Mouse (Mus musculus): ENCODE measurements at regions not wholly inside any gene's neighbourhood (a gene's known extent, or its start where the extent isn't known, plus 50 kb on each side); places are given as distances from the start of the nearest gene placed in this dataset.

- no peak overlapping the region for H3K4me3 ChIP-seq (ENCODE audit: low read depth, low read length)
- no peak for ATAC-seq (replicated peaks; ENCODE audit: insufficient number of reproducible peaks, low FRiP score, low TSS enrichment)
- no peaks in the 10 kb centered on the region for H3K27me3 ChIP-seq (ENCODE audit: control insufficient read depth, insufficient read depth, low read length)
- no peaks in the 10 kb centered on the region for H3K36me3 ChIP-seq (ENCODE audit: control insufficient read depth, insufficient read depth, low read length)
- H3K4me1 ChIP-seq (ENCODE audit: control insufficient read depth, insufficient read depth, low read length) = no peaks in the 10 kb centered on the region
- no peak overlapping the region for H3K27ac ChIP-seq (ENCODE audit: low read depth, low read length)
- H3K9me3 ChIP-seq (replicated peaks; ENCODE audit: control insufficient read depth, low read length) = no peaks in the 10 kb centered on the region
- WGBS (ENCODE audit: insufficient replicate concordance) = 84% methylated on average over 8 of the region's 8 CpGs
- no peak overlapping the region for H3K4me2 ChIP-seq
- no peak overlapping the region for H3K9ac ChIP-seq (ENCODE audit: low read depth, low read length)
Observed at GRCm38 (mm10) chr10:67417529-67417928, 117.7 kb upstream of the Egr2 start.

GRCm38 (mm10) chr10:67420761-67421160 is 114.5 kb upstream of the Egr2 start:
- Histone ChIP-seq H3K36me3 (ENCODE audit: control insufficient read depth, insufficient read depth, low read length) (no peaks in the 10 kb centered on the region), H3K9ac (ENCODE audit: low read depth, low read length) (no peak overlapping the region), H3K9me3 (replicated peaks; ENCODE audit: control insufficient read depth, low read length) (no peaks in the 10 kb centered on the region), H3K4me3 (ENCODE audit: low read depth, low read length) (no peak overlapping the region), H3K27ac (ENCODE audit: low read depth, low read length) (no peak overlapping the region), H3K4me1 (ENCODE audit: control insufficient read depth, insufficient read depth, low read length) (no peaks in the 10 kb centered on the region), H3K27me3 (ENCODE audit: control insufficient read depth, insufficient read depth, low read length) (no peaks in the 10 kb centered on the region), H3K4me2 (no peak overlapping the region)
- 77% methylated on average over 5 of the region's 5 CpGs for WGBS (ENCODE audit: insufficient replicate concordance)
- no peak for ATAC-seq (replicated peaks; ENCODE audit: insufficient number of reproducible peaks, low FRiP score, low TSS enrichment)

GRCm38 (mm10) chr10:67425407-67425806 is 109.9 kb upstream of the Egr2 start:
- H3K27ac ChIP-seq (ENCODE audit: low read depth, low read length) = no peak overlapping the region
- H3K9me3 ChIP-seq (replicated peaks; ENCODE audit: control insufficient read depth, low read length) = no peaks in the 10 kb centered on the region
- no peaks in the 10 kb centered on the region for H3K27me3 ChIP-seq (ENCODE audit: control insufficient read depth, insufficient read depth, low read length)
- no peak overlapping the region for H3K4me2 ChIP-seq
- no peaks in the 10 kb centered on the region for H3K4me1 ChIP-seq (ENCODE audit: control insufficient read depth, insufficient read depth, low read length)
- WGBS (ENCODE audit: insufficient replicate concordance) = 91% methylated on average over 6 of the region's 6 CpGs
- no peak overlapping the region for H3K9ac ChIP-seq (ENCODE audit: low read depth, low read length)
- H3K36me3 ChIP-seq (ENCODE audit: control insufficient read depth, insufficient read depth, low read length) = no peaks in the 10 kb centered on the region
- no peak for ATAC-seq (replicated peaks; ENCODE audit: insufficient number of reproducible peaks, low FRiP score, low TSS enrichment)
- H3K4me3 ChIP-seq (ENCODE audit: low read depth, low read length) = no peak overlapping the region

- Histone ChIP-seq H3K4me3 (ENCODE audit: low read depth, low read length) (no peak overlapping the region), H3K9ac (ENCODE audit: low read depth, low read length) (no peak overlapping the region), H3K9me3 (replicated peaks; ENCODE audit: control insufficient read depth, low read length) (no peaks in the 10 kb centered on the region), H3K36me3 (ENCODE audit: control insufficient read depth, insufficient read depth, low read length) (no peaks in the 10 kb centered on the region), H3K4me2 (no peak overlapping the region), H3K27ac (ENCODE audit: low read depth, low read length) (no peak overlapping the region), H3K27me3 (ENCODE audit: control insufficient read depth, insufficient read depth, low read length) (no peaks in the 10 kb centered on the region), H3K4me1 (ENCODE audit: control insufficient read depth, insufficient read depth, low read length) (no peaks in the 10 kb centered on the region)
- ATAC-seq (replicated peaks; ENCODE audit: insufficient number of reproducible peaks, low FRiP score, low TSS enrichment) = no peak
- 55% methylated on average over 10 of the region's 10 CpGs for WGBS (ENCODE audit: insufficient replicate concordance)
Observed at GRCm38 (mm10) chr10:67427220-67427619, 108.1 kb upstream of the Egr2 start.

GRCm38 (mm10) chr10:67430805-67431204 is 104.5 kb upstream of the Egr2 start:
- Histone ChIP-seq H3K9ac (ENCODE audit: low read depth, low read length) (no peak overlapping the region), H3K4me2 (no peak overlapping the region), H3K9me3 (replicated peaks; ENCODE audit: control insufficient read depth, low read length) (no peaks in the 10 kb centered on the region), H3K36me3 (ENCODE audit: control insufficient read depth, insufficient read depth, low read length) (no peaks in the 10 kb centered on the region), H3K27ac (ENCODE audit: low read depth, low read length) (no peak overlapping the region), H3K4me3 (ENCODE audit: low read depth, low read length) (no peak overlapping the region), H3K4me1 (ENCODE audit: control insufficient read depth, insufficient read depth, low read length) (no peaks in the 10 kb centered on the region), H3K27me3 (ENCODE audit: control insufficient read depth, insufficient read depth, low read length) (no peaks in the 10 kb centered on the region)
- ATAC-seq (replicated peaks; ENCODE audit: insufficient number of reproducible peaks, low FRiP score, low TSS enrichment) = no peak
- WGBS (ENCODE audit: insufficient replicate concordance) = 79% methylated on average over 2 of the region's 2 CpGs

- 83% methylated on average over 15 of the region's 15 CpGs for WGBS (ENCODE audit: insufficient replicate concordance)
Observed at GRCm38 (mm10) chr10:67439042-67439635, 96.1 kb upstream of the Egr2 start.

GRCm38 (mm10) chr10:67439844-67440243 is 95.4 kb upstream of the Egr2 start:
- no peaks in the 10 kb centered on the region for H3K36me3 ChIP-seq (ENCODE audit: control insufficient read depth, insufficient read depth, low read length)
- no peaks in the 10 kb centered on the region for H3K4me1 ChIP-seq (ENCODE audit: control insufficient read depth, insufficient read depth, low read length)
- H3K9me3 ChIP-seq (replicated peaks; ENCODE audit: control insufficient read depth, low read length) = no peaks in the 10 kb centered on the region
- no peak for ATAC-seq (replicated peaks; ENCODE audit: insufficient number of reproducible peaks, low FRiP score, low TSS enrichment)
- H3K27me3 ChIP-seq (ENCODE audit: control insufficient read depth, insufficient read depth, low read length) = no peaks in the 10 kb centered on the region
- 81% methylated on average over 5 of the region's 5 CpGs for WGBS (ENCODE audit: insufficient replicate concordance)
- H3K4me2 ChIP-seq = no peak overlapping the region
- no peak overlapping the region for H3K27ac ChIP-seq (ENCODE audit: low read depth, low read length)
- no peak overlapping the region for H3K4me3 ChIP-seq (ENCODE audit: low read depth, low read length)
- H3K9ac ChIP-seq (ENCODE audit: low read depth, low read length) = no peak overlapping the region

More at GRCm38 (mm10) chr10:67439042-67439635, 96.1 kb upstream of the Egr2 start:
- H3K4me3 ChIP-seq (ENCODE audit: low read depth, low read length) = no peak overlapping the region
- H3K36me3 ChIP-seq (ENCODE audit: control insufficient read depth, insufficient read depth, low read length) = no peaks in the 10 kb centered on the region
- no peak overlapping the region for H3K9ac ChIP-seq (ENCODE audit: low read depth, low read length)
- H3K9me3 ChIP-seq (replicated peaks; ENCODE audit: control insufficient read depth, low read length) = no peaks in the 10 kb centered on the region
- H3K27ac ChIP-seq (ENCODE audit: low read depth, low read length) = no peak overlapping the region
- H3K4me2 ChIP-seq = no peak overlapping the region
- no peaks in the 10 kb centered on the region for H3K27me3 ChIP-seq (ENCODE audit: control insufficient read depth, insufficient read depth, low read length)
- H3K4me1 ChIP-seq (ENCODE audit: control insufficient read depth, insufficient read depth, low read length) = no peaks in the 10 kb centered on the region
- ATAC-seq (replicated peaks; ENCODE audit: insufficient number of reproducible peaks, low FRiP score, low TSS enrichment) = no peak

GRCm38 (mm10) chr10:67441243-67441642 is 94.0 kb upstream of the Egr2 start:
- Histone ChIP-seq H3K36me3 (ENCODE audit: control insufficient read depth, insufficient read depth, low read length) (no peaks in the 10 kb centered on the region), H3K27me3 (ENCODE audit: control insufficient read depth, insufficient read depth, low read length) (no peaks in the 10 kb centered on the region), H3K9ac (ENCODE audit: low read depth, low read length) (no peak overlapping the region), H3K4me1 (ENCODE audit: control insufficient read depth, insufficient read depth, low read length) (no peaks in the 10 kb centered on the region), H3K4me3 (ENCODE audit: low read depth, low read length) (no peak overlapping the region), H3K4me2 (no peak overlapping the region), H3K9me3 (replicated peaks; ENCODE audit: control insufficient read depth, low read length) (no peaks in the 10 kb centered on the region), H3K27ac (ENCODE audit: low read depth, low read length) (no peak overlapping the region)
- ATAC-seq (replicated peaks; ENCODE audit: insufficient number of reproducible peaks, low FRiP score, low TSS enrichment) = no peak
- 53% methylated on average over 7 of the region's 7 CpGs for WGBS (ENCODE audit: insufficient replicate concordance)

GRCm38 (mm10) chr10:67448875-67449274 is 86.4 kb upstream of the Egr2 start:
- no peak for ATAC-seq (replicated peaks; ENCODE audit: insufficient number of reproducible peaks, low FRiP score, low TSS enrichment)
- Histone ChIP-seq H3K9ac (ENCODE audit: low read depth, low read length) (no peak overlapping the region), H3K9me3 (replicated peaks; ENCODE audit: control insufficient read depth, low read length) (no peaks in the 10 kb centered on the region), H3K36me3 (ENCODE audit: control insufficient read depth, insufficient read depth, low read length) (no peaks in the 10 kb centered on the region), H3K4me2 (no peak overlapping the region), H3K27ac (ENCODE audit: low read depth, low read length) (no peak overlapping the region), H3K4me3 (ENCODE audit: low read depth, low read length) (no peak overlapping the region), H3K4me1 (ENCODE audit: control insufficient read depth, insufficient read depth, low read length) (no peaks in the 10 kb centered on the region), H3K27me3 (ENCODE audit: control insufficient read depth, insufficient read depth, low read length) (no peaks in the 10 kb centered on the region)
- 72% methylated on average over 6 of the region's 6 CpGs for WGBS (ENCODE audit: insufficient replicate concordance)
